Mouse (Mus musculus) bone marrow, adult 2 months (tissue): ENCODE results near the gene Snx10.

Source experiments
- CTCF ChIP-seq: fragments of 200-500 bp; IDR thresholded peaks from 2 replicates; pipeline ENCODE4 v1.5.1; 2011; ENCODE audit warnings: low read length, control low read depth; ENCODE audit not compliant: control insufficient read depth, insufficient read depth
- POLR2A ChIP-seq: fragments of 200-500 bp; IDR thresholded peaks from 2 replicates; pipeline ENCODE4 v1.6.1; 2011; ENCODE audit warnings: low read depth, mild to moderate bottlenecking, control low read depth, low read length, borderline replicate concordance; ENCODE audit not compliant: control insufficient read depth

DNA sequence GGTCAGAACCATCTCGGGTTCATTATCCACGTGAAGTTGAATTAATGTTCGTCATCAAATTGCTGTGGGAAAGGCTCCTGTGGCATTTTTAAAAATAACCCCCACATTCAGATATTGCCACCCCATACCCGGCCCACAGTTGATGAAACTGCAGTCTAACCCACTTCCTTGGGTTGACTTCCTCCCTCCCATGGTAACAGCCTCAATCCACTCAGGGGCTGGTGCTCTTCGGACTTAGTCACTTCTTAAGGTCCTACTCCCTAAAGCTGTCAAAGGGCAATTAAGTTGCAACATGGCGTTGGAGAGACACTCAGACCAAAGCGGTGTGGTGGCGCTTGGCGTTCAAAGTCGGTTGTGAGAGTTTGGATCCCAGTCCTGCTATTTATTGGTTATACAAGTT is 80.0 kb downstream of the Snx10 start:
- no peak for TF ChIP-seq CTCF
- TF ChIP-seq POLR2A: no peak
